Mouse (Mus musculus) CH12.LX (cell line): ENCODE data around the gene Cnnm2. TPM values are rescaled to one million over a fixed set of nuclear protein-coding genes. Genes with fewer than 3 reads are reported as not detected.

Source experiments
- DNase-seq: peaks from one replicate; pipeline ENCODE4 v3.0.0-alpha.2; 2013; ENCODE audit errors: extremely low read depth
- H3K27ac ChIP-seq: 2 replicates; pipeline ENCODE4 v1.5.1; 2012; ENCODE audit warnings: low read depth, mild to moderate bottlenecking, control low read depth, moderate library complexity; ENCODE audit not compliant: insufficient read depth
- H3K27me3 ChIP-seq: replicated peaks from 2 replicates; pipeline ENCODE3; 2012; ENCODE audit warnings: inconsistent platforms
- H3K36me3 ChIP-seq, 2 experiments: replicated peaks in 1 of 2; 2 replicates each; pipeline versions ENCODE3 to v1.6.1; 2012; ENCODE audit warnings: inconsistent platforms in 1 of 2, low read length in 1 of 2, mild to moderate bottlenecking in 1 of 2, mixed read lengths in 1 of 2, moderate library complexity in 1 of 2; ENCODE audit not compliant: control insufficient read depth in 1 of 2, insufficient read depth in 1 of 2
- H3K4me1 ChIP-seq, 2 experiments: 2 replicates each; pipeline ENCODE4 v1.6.1; 2012; ENCODE audit warnings: inconsistent platforms in 1 of 2, moderate library complexity in 1 of 2; ENCODE audit not compliant: insufficient read depth in 2 of 2, control insufficient read depth in 1 of 2
- H3K4me2 ChIP-seq: 2 replicates; pipeline ENCODE4 v1.6.1; 2012; ENCODE audit warnings: low read depth, mild to moderate bottlenecking, control low read depth; ENCODE audit not compliant: poor library complexity, insufficient read depth, severe bottlenecking
- H3K4me3 ChIP-seq, 3 experiments: fragments of 150-350 bp in 1 of 3; sonication (generic) in 1 of 3; replicated peaks in 1 of 3; 2 replicates each; pipeline versions ENCODE3 to v1.5.1; 2011 to 2012; ENCODE audit warnings: low read depth in 2 of 3, low read length in 2 of 3, mild to moderate bottlenecking in 2 of 3, moderate library complexity in 2 of 3, control low read depth in 1 of 3, improper control_type of control experiment in 1 of 3, inconsistent platforms in 1 of 3, mixed read lengths in 1 of 3; ENCODE audit not compliant: poor library complexity in 1 of 3
- H3K79me2 ChIP-seq: replicated peaks from 2 replicates; pipeline ENCODE4 v1.6.1; 2012; ENCODE audit warnings: mild to moderate bottlenecking, moderate library complexity; ENCODE audit not compliant: control insufficient read depth, poor library complexity, insufficient read depth, severe bottlenecking; ENCODE audit errors: extremely low read depth
- H3K9ac ChIP-seq: 2 replicates; pipeline ENCODE4 v1.6.1; 2012; ENCODE audit warnings: low read depth, mild to moderate bottlenecking, control low read depth, moderate library complexity; ENCODE audit not compliant: insufficient read depth
- H3K9me3 ChIP-seq: replicated peaks from 2 replicates; pipeline ENCODE3; 2012; ENCODE audit warnings: low read length, inconsistent platforms, mixed read lengths
- BHLHE40 ChIP-seq: IDR thresholded peaks from 2 replicates; pipeline ENCODE4 v1.6.1; 2011; ENCODE audit warnings: mild to moderate bottlenecking, low read depth, low read length, improper control_type of control experiment
- CHD1 ChIP-seq: IDR thresholded peaks from 2 replicates; pipeline ENCODE4 v1.6.1; 2012; ENCODE audit warnings: low read depth, low read length, improper control_type of control experiment, inconsistent platforms
- CHD2 ChIP-seq: IDR thresholded peaks from 2 replicates; pipeline ENCODE4 v1.6.1; 2011; ENCODE audit warnings: low read length, improper control_type of control experiment
- CTCF ChIP-seq, 2 experiments: IDR thresholded peaks in 1 of 2; conservative IDR thresholded peaks in 1 of 2; 2 replicates each; pipeline ENCODE4 v1.5.1; 2011 to 2012; ENCODE audit warnings: low read depth in 2 of 2, low read length in 2 of 2, improper control_type of control experiment in 1 of 2, inconsistent platforms in 1 of 2, mild to moderate bottlenecking in 1 of 2, moderate library complexity in 1 of 2
- E2F4 ChIP-seq: IDR thresholded peaks from 2 replicates; pipeline ENCODE4 v1.6.1; 2011; ENCODE audit warnings: low read depth, low read length, improper control_type of control experiment; ENCODE audit not compliant: insufficient replicate concordance
- ELF1 ChIP-seq: IDR thresholded peaks from 2 replicates; pipeline ENCODE4 v1.6.1; 2014; ENCODE audit warnings: low read depth, mild to moderate bottlenecking, inconsistent platforms, low read length, improper control_type of control experiment
- EP300 ChIP-seq: IDR thresholded peaks from 2 replicates; pipeline ENCODE4 v1.6.1; 2011; ENCODE audit warnings: low read length, improper control_type of control experiment
- ETS1 ChIP-seq: conservative IDR thresholded peaks from 2 replicates; pipeline ENCODE4 v1.6.1; 2012; ENCODE audit warnings: low read depth, mild to moderate bottlenecking, inconsistent platforms, low read length, improper control_type of control experiment, moderate library complexity
- HCFC1 ChIP-seq: IDR thresholded peaks from 2 replicates; pipeline ENCODE4 v1.6.1; 2012; ENCODE audit warnings: low read depth, mild to moderate bottlenecking, inconsistent platforms, low read length, improper control_type of control experiment
- IRF4 ChIP-seq: IDR thresholded peaks from 2 replicates; pipeline ENCODE4 v1.6.1; 2014; ENCODE audit warnings: low read depth, mild to moderate bottlenecking, inconsistent platforms, low read length, improper control_type of control experiment
- JUND ChIP-seq: conservative IDR thresholded peaks from 2 replicates; pipeline ENCODE4 v1.6.1; 2011; ENCODE audit warnings: low read depth, low read length, improper control_type of control experiment
- MAFK ChIP-seq: IDR thresholded peaks from 2 replicates; pipeline ENCODE4 v1.6.1; 2011; ENCODE audit warnings: low read length, improper control_type of control experiment; ENCODE audit not compliant: insufficient replicate concordance
- MAX ChIP-seq: IDR thresholded peaks from 2 replicates; pipeline ENCODE4 v1.6.1; 2011; ENCODE audit warnings: low read length, improper control_type of control experiment
- MAZ ChIP-seq: IDR thresholded peaks from 2 replicates; pipeline ENCODE4 v1.6.1; 2012; ENCODE audit warnings: low read depth, mild to moderate bottlenecking, inconsistent platforms, low read length, improper control_type of control experiment, moderate library complexity
- MEF2A ChIP-seq: IDR thresholded peaks from 2 replicates; pipeline ENCODE4 v1.6.1; 2014; ENCODE audit warnings: low read depth, mild to moderate bottlenecking, inconsistent platforms, low read length, improper control_type of control experiment, borderline replicate concordance
- MXI1 ChIP-seq: IDR thresholded peaks from 2 replicates; pipeline ENCODE4 v1.6.1; 2011; ENCODE audit warnings: mild to moderate bottlenecking, low read depth, low read length, improper control_type of control experiment
- MYC ChIP-seq: IDR thresholded peaks from 2 replicates; pipeline ENCODE4 v1.6.1; 2011; ENCODE audit warnings: low read depth, mild to moderate bottlenecking, improper control_type of control experiment, low read length
- PAX5 ChIP-seq: IDR thresholded peaks from 2 replicates; pipeline ENCODE4 v1.6.1; 2012; ENCODE audit warnings: low read length, inconsistent platforms, mixed read lengths
- TCF12 ChIP-seq: IDR thresholded peaks from 2 replicates; pipeline ENCODE4 v1.6.1; 2014; ENCODE audit warnings: low read depth, mild to moderate bottlenecking, inconsistent platforms, low read length, improper control_type of control experiment
- UBTF ChIP-seq: IDR thresholded peaks from 2 replicates; pipeline ENCODE4 v1.6.1; 2012; ENCODE audit warnings: low read depth, mild to moderate bottlenecking, inconsistent platforms, low read length, improper control_type of control experiment, moderate library complexity
- ZKSCAN1 ChIP-seq: IDR thresholded peaks from 2 replicates; pipeline ENCODE4 v1.6.1; 2012; ENCODE audit warnings: low read depth, inconsistent platforms, low read length, improper control_type of control experiment, borderline replicate concordance
- ZNF384 ChIP-seq: IDR thresholded peaks from 2 replicates; pipeline ENCODE4 v1.6.1; 2012; ENCODE audit warnings: low read depth, low read length, improper control_type of control experiment, inconsistent platforms
- dilution Hi-C: fragments of 300-500 bp; cut with MboI; formaldehyde crosslinking; loops from 2 replicates; pipeline ENCODE4 v1.14.3; 2020; ENCODE audit warnings: low sequenced_read_pairs; ENCODE audit not compliant: extremely low pct_unique_long_range_greater_than_20kb, extremely low pct_ligation_motif_present
- in situ Hi-C: fragments of 300-500 bp; cut with MboI; formaldehyde crosslinking; loops from 3 replicates; pipeline ENCODE4 v1.14.3; 2019; ENCODE audit warnings: low sequenced_read_pairs, low pct_ligation_motif_present, low pct_unique_long_range_greater_than_20kb, mixed read lengths
- polyA plus RNA-seq: library from polyadenylated mRNA; unstranded; fragments of >175 nt; gene quantifications from 2 replicates; pipeline ENCODE4 v1.2.1, GENCODE M21; 2012; ENCODE audit warnings: low read depth; ENCODE audit not compliant: insufficient read length
- total RNA-seq, 2 experiments: library from RNA; depleted of rRNA; stranded (reverse); fragments of 300-350 nt in 1 of 2; fragments of >200 nt in 1 of 2; gene quantifications; 2 replicates each; pipeline ENCODE4 v1.2.3; 2012 to 2014

Cnnm2 gene
- total and polyA plus RNA-seq, 3 experiments = 1.8 to 3.7 (median 2.6) TPM

- dilution Hi-C loops (no loop called here), in situ Hi-C loops (no loop called here)
- no peak for TF ChIP-seq MEF2A
- no peak for TF ChIP-seq MAFK
- no peak for TF ChIP-seq MXI1
- TF ChIP-seq ELF1 = no peak
- no peak for TF ChIP-seq JUND
- no peak for TF ChIP-seq HCFC1
- TF ChIP-seq IRF4 = no peak
- Histone ChIP-seq H3K4me1 (0 out of 4 replicates have a peak, but pooled peaks cover 4 to 7% of the 10 kb centered on the region in 2 experiments), H3K27me3 (no peaks in the 10 kb centered on the region), H3K9me3 (no peaks in the 10 kb centered on the region), H3K36me3 (no peaks in the 10 kb centered on the region), H3K27ac (no peak overlapping the region), H3K4me3 (no peak overlapping the region), H3K9ac (no peak overlapping the region), H3K79me2 (no peaks in the 10 kb centered on the region), H3K4me2 (no peak overlapping the region)
- DNase-seq = no peak
Observed at GRCm38 (mm10) chr19:46846459-46846858, 85.1 kb downstream of the Cnnm2 start.

GRCm38 (mm10) chr19:46848381-46849268 lies 87.2 kb downstream of the Cnnm2 start:
- Histone ChIP-seq H3K27ac (no peak overlapping the region), H3K36me3 (no peaks in the 10 kb centered on the region)

More at GRCm38 (mm10) chr19:46848381-46849268, 87.2 kb downstream of the Cnnm2 start:
- H3K9me3 ChIP-seq = no peaks in the 10 kb centered on the region
- in situ Hi-C loops = no loop called here
- TF ChIP-seq CHD1 (no peak), ZKSCAN1 (no peak), E2F4 (no peak), ETS1 (no peak), MXI1 (no peak), BHLHE40 (no peak), MAZ (no peak), CTCF (conservative IDR thresholded peaks at IDR 0.05 in 1 of 2, IDR thresholded peaks at IDR 0.05 in 1 of 2; ENCODE audit: low read depth in 2 of 2, low read length in 2 of 2) (no peak), PAX5 (no peak), CHD2 (no peak), ZNF384 (no peak), MEF2A (no peak), EP300 (no peak), JUND (no peak), MYC (no peak), TCF12 (no peak), UBTF (no peak), MAX (no peak)
- H3K4me1 ChIP-seq = 0 out of 4 replicates have a peak, but pooled peaks cover 4 to 7% of the 10 kb centered on the region in 2 experiments
- DNase-seq = no peak
- no peaks in the 10 kb centered on the region for H3K79me2 ChIP-seq
- no peak overlapping the region for H3K4me2 ChIP-seq
- no peaks in the 10 kb centered on the region for H3K27me3 ChIP-seq
- no peak overlapping the region for H3K4me3 ChIP-seq
- dilution Hi-C loops = no loop called here
- H3K9ac ChIP-seq = no peak overlapping the region
